Comparison of ENCODE assay signal across 9 mouse cellular contexts in the genomic region with DNA sequence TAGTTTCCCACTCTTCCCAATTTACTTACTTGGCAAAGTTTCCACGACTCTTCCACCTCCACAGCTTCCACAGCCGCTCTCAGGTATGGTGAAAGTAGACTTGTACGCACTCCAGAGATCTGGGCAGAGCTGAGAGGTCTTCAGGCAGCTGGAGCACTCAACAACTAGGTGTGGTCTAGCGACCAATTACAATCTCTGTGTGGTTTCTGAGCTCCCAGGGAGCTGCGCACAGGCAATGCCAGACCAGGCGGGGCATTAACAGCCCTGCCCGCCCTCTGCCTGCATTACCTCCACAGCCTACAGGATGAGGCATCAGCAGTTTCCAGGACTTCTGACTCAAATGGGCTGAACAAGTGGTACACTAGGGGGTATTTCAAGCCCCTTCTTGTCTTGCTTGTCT. TPM values are rescaled to one million over a fixed set of nuclear protein-coding genes. Genes with fewer than 3 reads are reported as not detected.
DNase-seq lines count a peak whose midpoint lies in the region; ATAC-seq and TF ChIP-seq lines count a peak whose summit lies in the region.
"Had no signal": no experiment of that assay in that cellular context is flagged by ENCODE, and none has a peak within 500 bp of the region (broad histone marks: within the 10 kb centered on the region; RNA-seq: fewer than 3 reads in every experiment).

A gene (minus strand): TSS at position 208 of the 400 bp plus-strand sequence.

- no peaks in the 10 kb centered on the region for H3K9me3 ChIP-seq in forebrain, postnatal 0 days (ENCODE audit: low read length)
- no peaks in the 10 kb centered on the region for H3K9me3 ChIP-seq in liver, embryonic 16.5 days (replicated peaks; ENCODE audit: control insufficient read depth, low read length)

- TF ChIP-seq POLR2A in spleen, adult 2 months (IDR thresholded peaks at IDR 0.05; ENCODE audit: low read depth, low read length): no peak

- H3K4me2 ChIP-seq in forebrain, postnatal 0 days (ENCODE audit: low read depth): peak within 1 kb of the TSS; percentile 80
- H3K4me2 ChIP-seq in liver, embryonic 16.5 days (ENCODE audit: low read depth, low read length): peak within 1 kb of the TSS; percentile 81

- peaks cover 7% of the 10 kb centered on the region for H3K36me3 ChIP-seq in spleen, adult 2 months (ENCODE audit: control insufficient read depth, insufficient read depth, low read length)
- H3K36me3 ChIP-seq in forebrain, postnatal 0 days (ENCODE audit: insufficient read depth): peaks cover 27% of the 10 kb centered on the region
- H3K36me3 ChIP-seq in liver, embryonic 16.5 days (ENCODE audit: control insufficient read depth, insufficient read depth): peaks cover 11% of the 10 kb centered on the region

- H3K9ac ChIP-seq in forebrain, postnatal 0 days: peak within 1 kb of the TSS; percentile 63
- peak within 1 kb of the TSS; percentile 85 for H3K9ac ChIP-seq in liver, embryonic 16.5 days (ENCODE audit: low read depth, low read length)

- H3K4me3 ChIP-seq in spleen, adult 2 months (ENCODE audit: extremely low read depth, insufficient read depth, insufficient read length): peak within 1 kb of the TSS; percentile 98
- H3K4me3 ChIP-seq in forebrain, postnatal 0 days (ENCODE audit: low read depth, low read length): peak within 1 kb of the TSS; percentile 90
- peak within 1 kb of the TSS; percentile 86 for H3K4me3 ChIP-seq in liver, embryonic 16.5 days (ENCODE audit: low read depth, low read length)

- peaks cover 4% of the 10 kb centered on the region for H3K4me1 ChIP-seq in spleen, adult 2 months (ENCODE audit: control insufficient read depth, insufficient read depth, insufficient read length)
- peaks cover 12% of the 10 kb centered on the region for H3K4me1 ChIP-seq in forebrain, postnatal 0 days (ENCODE audit: insufficient read depth)
- H3K4me1 ChIP-seq in liver, embryonic 16.5 days (ENCODE audit: control insufficient read depth, low read depth, low read length): peaks cover 19% of the 10 kb centered on the region

- WGBS in spleen, adult 2 months: 89% methylated on average over 7 of the region's 7 CpGs
- 80% methylated on average over 7 of the region's 7 CpGs for WGBS in forebrain, postnatal 0 days
- WGBS in liver, embryonic 16.5 days (ENCODE audit: insufficient replicate concordance): 54% methylated on average over 7 of the region's 7 CpGs

- peak; percentile 1 for DNase-seq in gastrocnemius, postnatal 10 days
- DNase-seq in gastrocnemius, adult 18-20 months (ENCODE audit: low spot score): no peak
- no peak for DNase-seq in spleen, adult 2 months (ENCODE audit: low read depth in 1 of 2, low spot score in 2 of 2)
- no peak for DNase-seq in spleen, postnatal 14 days (ENCODE audit: low spot score in 2 of 2)
- no peak for DNase-seq in forebrain, postnatal 0 days
- DNase-seq in retina, embryonic 14.5 days (ENCODE audit: low spot score): no peak
- DNase-seq in right cerebral cortex, postnatal 14 days: no peak

- H3K27me3 ChIP-seq in spleen, adult 2 months (ENCODE audit: control insufficient read depth, insufficient read depth, low read length): no peaks in the 10 kb centered on the region
- H3K27me3 ChIP-seq in forebrain, postnatal 0 days (ENCODE audit: insufficient read depth, low read length): no peaks in the 10 kb centered on the region
- no peaks in the 10 kb centered on the region for H3K27me3 ChIP-seq in liver, embryonic 16.5 days (ENCODE audit: control insufficient read depth, insufficient read depth, low read depth, low read length)
- H3K27me3 ChIP-seq: Patski had no signal

- no peak for ATAC-seq in forebrain, postnatal 0 days
- no peak for ATAC-seq in liver, embryonic 16.5 days (ENCODE audit: low read depth)
- ATAC-seq: Patski had no signal

- no peak within 1 kb of the TSS for H3K27ac ChIP-seq in spleen, adult 2 months (ENCODE audit: insufficient read depth, low read length)
- peak within 1 kb of the TSS; percentile 74; the same call in 1 of the 2 replicates for H3K27ac ChIP-seq in forebrain, postnatal 0 days (ENCODE audit: low read depth, low read length)
- peak within 1 kb of the TSS; percentile 55; the same call in 1 of the 2 replicates for H3K27ac ChIP-seq in liver, embryonic 16.5 days (ENCODE audit: low read length)

- no peak for TF ChIP-seq CTCF in spleen, adult 2 months (IDR thresholded peaks at IDR 0.05; ENCODE audit: extremely low read depth, insufficient read depth, insufficient read length, insufficient replicate concordance)
- TF ChIP-seq CTCF in forebrain, postnatal 0 days (IDR thresholded peaks at IDR 0.05; ENCODE audit: low read depth): no peak

RNA-seq across cellular contexts. Expression of the gene that starts here (rescaled TPM):
- 1 to 10 TPM in 1 of 2 experiments, not detected in 1; 1.1 TPM for total RNA-seq in gastrocnemius, postnatal 10 days (2021)
- total RNA-seq in gastrocnemius, adult 18-20 months (2021): under 1 TPM in 1 of 2 experiments, not detected in 1; 0.43 TPM
- 2.4 and 2.9 TPM in 2 replicates for polyA plus RNA-seq in spleen, adult 2 months (2012; rRNA removed)
- 0.69 and 3.7 TPM in 2 replicates for total RNA-seq in forebrain, postnatal 0 days (2014; rRNA removed)
- 4.1 and 4.4 TPM in 2 replicates for polyA plus RNA-seq in forebrain, postnatal 0 days (2015; fragmentation: Nextera tagmentation; extraction: Ambion mirVana)
- 0.06 and 0.28 TPM in 2 replicates for polyA plus RNA-seq in liver, embryonic 16.5 days (2015; fragmentation: Nextera tagmentation; extraction: Ambion mirVana)
